Mouse (Mus musculus) stomach, embryonic 16.5 days (tissue): ENCODE results near the gene Stxbp6. TPM values are rescaled to one million over a fixed set of nuclear protein-coding genes. Genes with fewer than 3 reads are reported as not detected.
"Not testable (repeated sequence)": the region's sequence is repeated elsewhere in the genome, so short reads cannot be mapped to it uniquely, and the experiment has no call there.

Experiments used
- ATAC-seq: fragments of 200-750 bp; cut with Nextera tagmentation; 2 replicates; pipeline ENCODE4 v1.8.0; 2017; ENCODE audit warnings: moderate number of reproducible peaks, moderate TSS enrichment; ENCODE audit not compliant: insufficient read depth, low FRiP score
- H3K27ac ChIP-seq: fragments of 300-500 bp; sonication (generic); 2 replicates; pipeline ENCODE4 v1.5.1; 2014; ENCODE audit warnings: low read length
- H3K27me3 ChIP-seq: fragments of 300-500 bp; sonication (generic); 2 replicates; pipeline ENCODE4 v1.6.1; 2014; ENCODE audit warnings: low read length, control low read depth, mixed read lengths; ENCODE audit not compliant: control insufficient read depth, insufficient read depth
- H3K36me3 ChIP-seq: fragments of 300-500 bp; sonication (generic); 2 replicates; pipeline ENCODE4 v1.6.1; 2014; ENCODE audit warnings: low read length; ENCODE audit not compliant: control insufficient read depth, insufficient read depth
- H3K4me1 ChIP-seq: fragments of 300-500 bp; sonication (generic); 2 replicates; pipeline ENCODE4 v1.6.1; 2014; ENCODE audit warnings: low read length, control low read depth, mixed read lengths; ENCODE audit not compliant: control insufficient read depth, insufficient read depth
- H3K4me2 ChIP-seq: fragments of 300-500 bp; sonication (generic); 2 replicates; pipeline ENCODE4 v1.6.1; 2014; ENCODE audit warnings: low read depth, low read length, mixed read lengths
- H3K4me3 ChIP-seq: fragments of 300-500 bp; sonication (generic); replicated peaks from 2 replicates; pipeline ENCODE4 v1.5.1; 2014; ENCODE audit warnings: mild to moderate bottlenecking, low read length
- H3K9ac ChIP-seq: fragments of 300-500 bp; sonication (generic); 2 replicates; pipeline ENCODE4 v1.6.1; 2014; ENCODE audit warnings: low read length
- H3K9me3 ChIP-seq: fragments of 300-500 bp; sonication (generic); replicated peaks from 2 replicates; pipeline ENCODE4 v1.6.1; 2016; ENCODE audit warnings: low read length, control low read depth; ENCODE audit not compliant: control insufficient read depth
- WGBS: fragments of 180-500 bp; shearing (Covaris S2); extraction: QIAGEN DNeasy Blood & Tissue Kit; methylation state at CpG from one replicate; pipeline ENCODE4 v1.1.7; 2014; 5-methylcytosine and 5-hydroxymethylcytosine counted together
- polyA plus RNA-seq: library from polyadenylated mRNA; unstranded; fragments of >200 nt; fragmentation: Nextera tagmentation; extraction: Ambion mirVana; gene quantifications from 2 replicates; pipeline ENCODE4 v1.2.1, GENCODE M21; 2015

Stxbp6 gene
- polyA plus RNA-seq, 1 experiment from 2014 or later, result 23.3 TPM

DNA sequence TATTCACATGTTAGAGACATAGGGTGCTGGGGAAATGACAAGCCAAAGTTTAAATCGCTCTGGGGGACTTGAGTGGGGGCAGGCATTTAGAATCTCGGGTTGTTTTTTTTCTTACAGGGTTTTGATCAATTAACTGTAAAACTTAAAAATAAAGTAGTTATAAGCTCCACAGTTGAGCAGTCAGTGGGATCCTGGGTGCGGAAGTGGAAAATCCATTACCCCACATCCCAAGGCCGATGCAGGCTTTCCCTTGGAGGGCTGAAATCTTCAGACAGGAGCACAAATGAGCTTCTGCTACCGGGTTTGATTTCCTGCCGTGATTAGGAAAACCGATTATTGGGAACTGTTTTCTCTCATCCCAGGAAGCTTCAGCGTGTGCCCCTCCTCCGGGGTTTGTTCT is 26.8 kb downstream of the Stxbp6 start:
- not testable (repeated sequence) for H3K27ac ChIP-seq, ATAC-seq, H3K9ac ChIP-seq, H3K36me3 ChIP-seq, H3K4me1 ChIP-seq, H3K9me3 ChIP-seq, H3K4me3 ChIP-seq, H3K4me2 ChIP-seq, H3K27me3 ChIP-seq
- WGBS, result 44% methylated on average over 6 of the region's 9 CpGs

DNA sequence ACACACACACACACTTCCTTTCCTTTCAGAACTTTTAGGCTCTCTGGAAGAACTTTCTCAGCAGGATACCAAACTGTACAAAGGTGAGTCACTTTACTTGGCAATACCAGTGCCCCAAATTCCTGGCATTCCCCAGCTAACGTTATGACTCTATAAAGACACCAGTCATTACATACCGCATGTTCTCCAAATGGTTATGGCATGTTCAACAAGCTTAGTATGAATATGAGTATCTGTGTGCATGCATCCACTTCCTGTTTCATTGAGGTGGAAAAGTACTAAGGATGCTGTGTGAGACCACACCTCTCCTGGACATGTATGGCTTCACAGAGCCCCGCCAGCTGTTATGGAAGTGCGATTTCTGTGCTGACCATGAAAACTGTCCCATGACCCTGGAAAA is 27.3 kb downstream of the Stxbp6 start:
- Histone ChIP-seq H3K27ac (no peak overlapping the region), H3K36me3 (no peaks in the 10 kb centered on the region), H3K27me3 (no peaks in the 10 kb centered on the region; the same call in 1 of the 2 replicates), H3K4me3 (no peak overlapping the region), H3K9ac (no peak overlapping the region), H3K4me1 (no peaks in the 10 kb centered on the region; the same call in 1 of the 2 replicates), H3K9me3 (no peaks in the 10 kb centered on the region), H3K4me2 (no peak overlapping the region)
- no peak for ATAC-seq
- 57% methylated on average over 4 of the region's 4 CpGs for WGBS

DNA sequence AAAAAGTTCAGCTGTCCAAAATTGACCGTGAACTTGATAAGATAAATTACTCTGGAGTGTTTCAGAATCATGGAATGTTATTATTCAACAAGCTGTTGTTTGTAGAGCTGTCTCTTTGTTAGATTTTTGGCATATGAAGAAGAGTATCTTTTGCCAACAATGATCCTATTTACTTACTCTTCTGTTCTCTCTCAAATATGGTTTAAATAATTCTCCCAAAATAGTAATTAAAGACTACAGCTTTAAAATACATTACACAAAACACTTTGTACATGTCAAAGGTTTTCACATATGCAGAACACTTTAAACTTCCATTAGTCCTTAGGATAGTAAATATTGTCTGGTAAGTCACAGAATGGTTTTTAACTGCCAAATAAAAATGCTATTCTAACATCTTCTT is 29.9 kb downstream of the Stxbp6 start:
- ATAC-seq, result no peak
- Histone ChIP-seq H3K36me3 (no peaks in the 10 kb centered on the region), H3K4me1 (no peaks in the 10 kb centered on the region; the same call in 1 of the 2 replicates), H3K4me3 (no peak overlapping the region), H3K4me2 (no peak overlapping the region), H3K27ac (no peak overlapping the region), H3K9ac (no peak overlapping the region), H3K27me3 (no peaks in the 10 kb centered on the region; the same call in 1 of the 2 replicates), H3K9me3 (no peaks in the 10 kb centered on the region)
- 16% methylated on average over 1 of the region's 1 CpGs for WGBS

DNA sequence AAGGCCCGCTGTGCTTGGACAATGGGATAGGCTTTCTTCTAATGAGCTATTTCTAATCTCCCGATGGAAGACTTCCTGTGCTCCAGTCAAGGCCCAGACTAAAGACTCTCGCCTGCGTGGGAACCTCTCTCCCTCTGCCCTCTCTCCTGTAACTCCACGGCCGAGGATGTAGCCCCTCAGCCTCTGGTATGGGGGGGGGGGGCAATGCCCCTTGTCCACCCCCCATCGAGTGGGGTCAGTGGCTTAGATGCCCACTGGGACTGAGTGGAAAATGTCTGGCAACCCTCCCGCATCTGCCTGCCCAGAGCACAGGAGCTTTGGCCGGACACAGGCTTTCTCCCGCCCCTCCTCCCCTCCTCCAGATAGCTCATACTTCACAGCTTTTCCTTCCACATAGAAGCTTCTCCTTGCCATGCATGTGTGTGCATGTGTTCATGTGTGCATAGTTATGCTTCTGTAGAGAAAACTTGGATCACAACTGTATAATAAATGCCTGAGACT is 31.9 kb downstream of the Stxbp6 start:
- Histone ChIP-seq H3K4me1 (peaks cover under 1% of the 10 kb centered on the region; the same call in 1 of the 2 replicates), H3K27ac (no peak overlapping the region), H3K4me3 (no peak overlapping the region), H3K4me2 (no peak overlapping the region), H3K9me3 (no peaks in the 10 kb centered on the region), H3K27me3 (no peaks in the 10 kb centered on the region; the same call in 1 of the 2 replicates), H3K9ac (no peak overlapping the region), H3K36me3 (no peaks in the 10 kb centered on the region)
- 75% methylated on average over 10 of the region's 10 CpGs for WGBS
- ATAC-seq, result no peak

DNA sequence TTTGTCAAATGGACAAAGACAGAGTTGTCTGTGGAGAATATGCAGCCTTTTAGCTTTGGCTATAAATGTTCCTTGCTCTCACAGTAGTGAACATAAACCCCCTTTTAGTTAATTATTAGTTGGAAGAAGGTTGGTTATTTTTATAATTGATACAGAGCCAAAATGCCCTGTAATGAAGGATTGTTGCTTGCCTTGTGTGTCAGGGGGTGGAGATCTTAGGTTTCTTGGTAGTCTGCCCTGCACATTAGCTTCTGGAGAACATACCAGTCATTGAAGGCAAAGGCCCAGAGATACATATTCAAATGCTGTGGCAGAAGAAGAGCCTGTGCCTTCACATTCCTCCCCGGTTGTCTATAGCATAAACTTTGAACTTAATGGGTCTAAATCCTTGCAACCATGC is 37.0 kb downstream of the Stxbp6 start:
- ATAC-seq, result no peak

DNA sequence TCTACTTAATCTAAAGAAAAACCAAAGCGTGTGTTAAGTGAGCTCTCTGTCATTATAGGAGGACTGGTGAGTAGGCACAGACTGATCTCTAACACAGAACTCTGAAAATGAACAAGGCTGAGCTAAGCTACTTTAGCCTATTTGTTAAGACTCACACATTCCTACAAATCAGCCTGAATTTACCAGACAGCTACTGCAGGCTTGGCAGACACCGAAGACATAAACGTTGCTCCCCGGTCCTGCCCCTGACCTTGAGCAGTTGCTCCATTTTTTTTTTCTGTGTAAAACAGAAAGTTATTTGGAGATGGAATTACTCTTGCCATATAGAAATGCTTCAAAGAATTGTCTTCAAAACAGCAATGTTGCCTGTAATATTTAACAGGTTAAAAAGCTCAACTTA is 37.4 kb downstream of the Stxbp6 start:
- H3K36me3 ChIP-seq, result no peaks in the 10 kb centered on the region
- 0 out of 2 replicates have a peak, but pooled peaks cover 3% of the 10 kb centered on the region for H3K4me1 ChIP-seq
- H3K27ac ChIP-seq, result no peak overlapping the region
- WGBS, result 28% methylated on average over 4 of the region's 4 CpGs
- no peak overlapping the region for H3K9ac ChIP-seq
- no peak overlapping the region for H3K4me2 ChIP-seq
- H3K4me3 ChIP-seq, result no peak overlapping the region
- H3K9me3 ChIP-seq, result no peaks in the 10 kb centered on the region
- no peaks in the 10 kb centered on the region for H3K27me3 ChIP-seq
- ATAC-seq, result peak; percentile 44; the same call in 1 of the 2 replicates

More for the DNA sequence above, 37.0 kb downstream of the Stxbp6 start:
- Histone ChIP-seq H3K9me3 (no peaks in the 10 kb centered on the region), H3K4me3 (no peak overlapping the region), H3K27me3 (no peaks in the 10 kb centered on the region), H3K27ac (no peak overlapping the region), H3K36me3 (no peaks in the 10 kb centered on the region), H3K4me2 (no peak overlapping the region), H3K4me1 (0 out of 2 replicates have a peak, but pooled peaks cover 3% of the 10 kb centered on the region), H3K9ac (no peak overlapping the region)
- 58% methylated on average over 1 of the region's 1 CpGs for WGBS

DNA sequence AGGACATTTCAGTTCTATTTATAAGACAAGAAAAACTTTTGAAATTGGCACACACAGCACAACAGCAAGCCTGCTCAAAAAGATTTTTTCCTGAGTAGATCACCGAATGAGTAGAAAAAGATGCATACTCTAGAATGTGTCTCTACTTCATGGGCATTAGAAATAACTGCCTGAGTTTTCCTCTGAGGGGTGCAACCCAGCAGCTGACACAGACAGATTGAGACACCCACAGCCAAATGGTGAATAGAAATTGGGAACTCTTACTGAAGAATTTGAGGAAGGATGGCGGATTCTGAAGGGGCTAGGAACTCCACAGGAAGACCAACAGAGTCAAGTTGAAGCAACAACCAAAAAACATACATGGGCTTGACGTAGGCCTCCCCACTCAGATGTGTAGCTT is 43.8 kb downstream of the Stxbp6 start:
- 92% methylated on average over 3 of the region's 3 CpGs for WGBS
- no peaks in the 10 kb centered on the region for H3K27me3 ChIP-seq
- H3K36me3 ChIP-seq, result no peaks in the 10 kb centered on the region
- H3K4me1 ChIP-seq, result no peaks in the 10 kb centered on the region
- no peak overlapping the region for H3K27ac ChIP-seq
- ATAC-seq, result no peak
- no peaks in the 10 kb centered on the region for H3K9me3 ChIP-seq
- no peak overlapping the region for H3K4me2 ChIP-seq
- no peak overlapping the region for H3K4me3 ChIP-seq
- H3K9ac ChIP-seq, result no peak overlapping the region

DNA sequence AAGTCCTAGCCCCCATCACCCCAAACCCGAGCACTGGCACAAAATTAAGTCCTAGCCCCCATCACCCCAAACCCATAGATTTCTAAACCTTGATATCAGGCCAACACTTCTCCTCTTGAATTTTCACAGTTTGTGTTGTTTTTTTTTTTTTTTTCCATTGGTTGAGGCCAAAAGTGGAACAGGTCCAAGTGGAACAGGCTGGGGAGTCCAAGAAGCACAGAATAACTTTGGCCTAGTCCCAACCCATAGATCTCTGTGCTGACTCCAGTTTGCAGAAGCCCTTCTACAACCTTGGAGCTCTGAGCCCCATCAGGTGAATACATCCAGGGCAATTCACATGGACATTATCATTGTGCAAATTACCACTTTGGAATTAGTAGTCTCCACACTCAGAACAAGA is 48.2 kb downstream of the Stxbp6 start:
- H3K4me1 ChIP-seq, result no peaks in the 10 kb centered on the region
- 66% methylated on average over 1 of the region's 1 CpGs for WGBS

DNA sequence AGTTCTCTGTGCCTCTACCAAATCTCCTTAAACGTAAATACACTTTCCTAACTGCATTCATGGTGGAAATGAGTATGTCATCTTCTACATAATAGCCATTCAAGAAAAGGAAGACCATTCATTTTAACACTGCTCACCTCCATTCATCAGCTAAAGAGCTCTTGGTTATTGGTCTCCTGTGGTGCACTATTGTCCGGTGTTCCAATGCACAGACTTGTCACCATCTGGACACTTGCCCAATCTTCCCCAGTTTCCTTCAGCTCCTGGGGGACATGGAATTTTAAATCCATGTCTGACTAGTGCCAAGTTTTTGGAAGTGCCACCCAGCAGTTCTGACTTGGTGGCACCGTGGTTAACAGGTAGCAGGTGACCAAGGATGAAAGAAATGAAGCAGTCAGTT is 54.5 kb downstream of the Stxbp6 start:
- no peak for ATAC-seq
- Histone ChIP-seq H3K9me3 (no peaks in the 10 kb centered on the region), H3K27ac (no peak overlapping the region), H3K27me3 (no peaks in the 10 kb centered on the region), H3K36me3 (no peaks in the 10 kb centered on the region), H3K4me2 (no peak overlapping the region), H3K4me1 (no peaks in the 10 kb centered on the region; the same call in 1 of the 2 replicates), H3K9ac (no peak overlapping the region), H3K4me3 (no peak overlapping the region)
- WGBS, result 84% methylated on average over 3 of the region's 3 CpGs

More for the DNA sequence above, 48.2 kb downstream of the Stxbp6 start:
- no peak overlapping the region for H3K27ac ChIP-seq
- ATAC-seq, result no peak
- H3K36me3 ChIP-seq, result no peaks in the 10 kb centered on the region
- H3K4me3 ChIP-seq, result no peak overlapping the region
- H3K27me3 ChIP-seq, result no peaks in the 10 kb centered on the region
- H3K9me3 ChIP-seq, result no peaks in the 10 kb centered on the region
- H3K9ac ChIP-seq, result no peak overlapping the region
- H3K4me2 ChIP-seq, result no peak overlapping the region
